Mouse (Mus musculus): ENCODE measurements at regions not wholly inside any gene's neighbourhood (a gene's known extent, or its start where the extent isn't known, plus 50 kb on each side); places are given as distances from the start of the nearest gene placed in this dataset.
A peak's percentile ranks its signal among the peaks of the same experiment; 100 is the strongest.

- H3K36me3 ChIP-seq (ENCODE audit: control insufficient read depth, insufficient read depth, low read length), result no peaks in the 10 kb centered on the region
Measured at GRCm38 (mm10) chr7:64052400-64052799, 101.2 kb upstream of the Trpm1 start.

GRCm38 (mm10) chr7:64050826-64051401 is 102.7 kb upstream of the Trpm1 start:
- ATAC-seq (ENCODE audit: low FRiP score), result no peak
- 90% methylated on average over 3 of the region's 3 CpGs for WGBS
- H3K9me3 ChIP-seq (ENCODE audit: control insufficient read depth, low read length), result no peaks in the 10 kb centered on the region
- no peak overlapping the region for H3K4me2 ChIP-seq
- no peaks in the 10 kb centered on the region for H3K36me3 ChIP-seq (ENCODE audit: control insufficient read depth, insufficient read depth, low read length)
- H3K27ac ChIP-seq (ENCODE audit: low read depth, low read length), result no peak overlapping the region
- no peak overlapping the region for H3K9ac ChIP-seq (ENCODE audit: low read length)
- H3K4me1 ChIP-seq (ENCODE audit: control insufficient read depth, insufficient read depth, low read length), result peaks cover 5% of the 10 kb centered on the region; the same call in 1 of the 2 replicates
- H3K27me3 ChIP-seq (ENCODE audit: control insufficient read depth, insufficient read depth, low read length), result no peaks in the 10 kb centered on the region
- DNase-seq (ENCODE audit: low spot score, missing footprints), result no peak
- H3K4me3 ChIP-seq (ENCODE audit: low read depth, low read length), result no peak overlapping the region

More at GRCm38 (mm10) chr7:64052400-64052799, 101.2 kb upstream of the Trpm1 start:
- Histone ChIP-seq H3K4me1 (ENCODE audit: control insufficient read depth, insufficient read depth, low read length) (peaks cover 5% of the 10 kb centered on the region; the same call in 1 of the 2 replicates), H3K27ac (ENCODE audit: low read depth, low read length) (no peak overlapping the region), H3K4me3 (ENCODE audit: low read depth, low read length) (no peak overlapping the region), H3K4me2 (no peak overlapping the region), H3K27me3 (ENCODE audit: control insufficient read depth, insufficient read depth, low read length) (no peaks in the 10 kb centered on the region), H3K9me3 (ENCODE audit: control insufficient read depth, low read length) (no peaks in the 10 kb centered on the region), H3K9ac (ENCODE audit: low read length) (no peak overlapping the region)
- ATAC-seq (ENCODE audit: low FRiP score), result no peak
- 93% methylated on average over 9 of the region's 9 CpGs for WGBS
- no peak for DNase-seq (ENCODE audit: low spot score, missing footprints)

GRCm38 (mm10) chr7:64050246-64050645 is 103.4 kb upstream of the Trpm1 start:
- H3K9me3 ChIP-seq (ENCODE audit: control insufficient read depth, low read length), result no peaks in the 10 kb centered on the region
- H3K36me3 ChIP-seq (ENCODE audit: control insufficient read depth, insufficient read depth, low read length), result no peaks in the 10 kb centered on the region
- H3K4me2 ChIP-seq, result no peak overlapping the region
- no peak for DNase-seq (ENCODE audit: low spot score, missing footprints)
- H3K4me1 ChIP-seq (ENCODE audit: control insufficient read depth, insufficient read depth, low read length), result peaks cover 5% of the 10 kb centered on the region; the same call in 1 of the 2 replicates
- no peak overlapping the region for H3K9ac ChIP-seq (ENCODE audit: low read length)
- no peak for ATAC-seq (ENCODE audit: low FRiP score)
- 69% methylated on average over 5 of the region's 5 CpGs for WGBS
- H3K27ac ChIP-seq (ENCODE audit: low read depth, low read length), result no peak overlapping the region
- no peak overlapping the region for H3K4me3 ChIP-seq (ENCODE audit: low read depth, low read length)
- no peaks in the 10 kb centered on the region for H3K27me3 ChIP-seq (ENCODE audit: control insufficient read depth, insufficient read depth, low read length)

- no peaks in the 10 kb centered on the region for H3K27me3 ChIP-seq (ENCODE audit: control insufficient read depth, insufficient read depth, low read length)
- no peaks in the 10 kb centered on the region for H3K9me3 ChIP-seq (ENCODE audit: control insufficient read depth, low read length)
- H3K4me1 ChIP-seq (ENCODE audit: control insufficient read depth, insufficient read depth, low read length), result peaks cover 5% of the 10 kb centered on the region; the same call in 1 of the 2 replicates
- H3K4me2 ChIP-seq, result peak overlapping the region; percentile 59
- DNase-seq (ENCODE audit: low spot score, missing footprints) (peak; percentile 88), ATAC-seq (ENCODE audit: low FRiP score) (no peak; the same call in 1 of the 2 replicates)
- H3K27ac ChIP-seq (ENCODE audit: low read depth, low read length), result no peak overlapping the region
- 72% methylated on average over 11 of the region's 11 CpGs for WGBS
- H3K9ac ChIP-seq (ENCODE audit: low read length), result peak overlapping the region; percentile 65; the same call in 1 of the 2 replicates
- no peaks in the 10 kb centered on the region for H3K36me3 ChIP-seq (ENCODE audit: control insufficient read depth, insufficient read depth, low read length)
- H3K4me3 ChIP-seq (ENCODE audit: low read depth, low read length), result no peak overlapping the region
Measured at GRCm38 (mm10) chr7:64049183-64049965, 104.3 kb upstream of the Trpm1 start.

- no peak overlapping the region for H3K27ac ChIP-seq (ENCODE audit: low read depth, low read length)
- H3K9me3 ChIP-seq (ENCODE audit: control insufficient read depth, low read length), result no peaks in the 10 kb centered on the region
- H3K4me1 ChIP-seq (ENCODE audit: control insufficient read depth, insufficient read depth, low read length), result peaks cover 5% of the 10 kb centered on the region; the same call in 1 of the 2 replicates
- H3K36me3 ChIP-seq (ENCODE audit: control insufficient read depth, insufficient read depth, low read length), result no peaks in the 10 kb centered on the region
- peak overlapping the region; percentile 65 for H3K9ac ChIP-seq (ENCODE audit: low read length)
- ATAC-seq (ENCODE audit: low FRiP score), result peak; percentile 96
- 3% methylated on average over 21 of the region's 21 CpGs for WGBS
- DNase-seq (ENCODE audit: low spot score, missing footprints), result peak; percentile 97
- H3K4me2 ChIP-seq, result peak overlapping the region; percentile 59
- no peaks in the 10 kb centered on the region for H3K27me3 ChIP-seq (ENCODE audit: control insufficient read depth, insufficient read depth, low read length)
- peak overlapping the region; percentile 27 for H3K4me3 ChIP-seq (ENCODE audit: low read depth, low read length)
Measured at GRCm38 (mm10) chr7:64048452-64049182, 105.0 kb upstream of the Trpm1 start.

GRCm38 (mm10) chr7:64047831-64048230 is 105.8 kb upstream of the Trpm1 start:
- DNase-seq (ENCODE audit: low spot score, missing footprints), result no peak

GRCm38 (mm10) chr7:64045292-64045691 is 106.6 kb upstream of the Klf13 start:
- Histone ChIP-seq H3K9ac (ENCODE audit: low read length) (no peak overlapping the region), H3K4me2 (no peak overlapping the region), H3K9me3 (ENCODE audit: control insufficient read depth, low read length) (peaks cover 5% of the 10 kb centered on the region; the same call in 1 of the 2 replicates), H3K27ac (ENCODE audit: low read depth, low read length) (no peak overlapping the region), H3K4me3 (ENCODE audit: low read depth, low read length) (no peak overlapping the region), H3K27me3 (ENCODE audit: control insufficient read depth, insufficient read depth, low read length) (no peaks in the 10 kb centered on the region), H3K4me1 (ENCODE audit: control insufficient read depth, insufficient read depth, low read length) (peaks cover 5% of the 10 kb centered on the region; the same call in 1 of the 2 replicates), H3K36me3 (ENCODE audit: control insufficient read depth, insufficient read depth, low read length) (no peaks in the 10 kb centered on the region)
- WGBS, result 87% methylated on average over 3 of the region's 3 CpGs
- no peak for DNase-seq (ENCODE audit: low spot score, missing footprints)
- ATAC-seq (ENCODE audit: low FRiP score), result no peak

More at GRCm38 (mm10) chr7:64047831-64048230, 105.8 kb upstream of the Trpm1 start:
- H3K9ac ChIP-seq (ENCODE audit: low read length), result peak overlapping the region; percentile 65; the same call in 1 of the 2 replicates
- WGBS, result 91% methylated on average over 4 of the region's 4 CpGs
- H3K27me3 ChIP-seq (ENCODE audit: control insufficient read depth, insufficient read depth, low read length), result no peaks in the 10 kb centered on the region
- H3K4me3 ChIP-seq (ENCODE audit: low read depth, low read length), result no peak overlapping the region
- no peak overlapping the region for H3K27ac ChIP-seq (ENCODE audit: low read depth, low read length)
- H3K36me3 ChIP-seq (ENCODE audit: control insufficient read depth, insufficient read depth, low read length), result no peaks in the 10 kb centered on the region
- ATAC-seq (ENCODE audit: low FRiP score), result no peak
- H3K4me2 ChIP-seq, result no peak overlapping the region
- peaks cover 5% of the 10 kb centered on the region; the same call in 1 of the 2 replicates for H3K4me1 ChIP-seq (ENCODE audit: control insufficient read depth, insufficient read depth, low read length)
- no peaks in the 10 kb centered on the region for H3K9me3 ChIP-seq (ENCODE audit: control insufficient read depth, low read length)

GRCm38 (mm10) chr7:64042978-64043377 is 104.3 kb upstream of the Klf13 start:
- Histone ChIP-seq H3K4me1 (ENCODE audit: control insufficient read depth, insufficient read depth, low read length) (no peaks in the 10 kb centered on the region), H3K36me3 (ENCODE audit: control insufficient read depth, insufficient read depth, low read length) (no peaks in the 10 kb centered on the region), H3K4me2 (no peak overlapping the region), H3K27ac (ENCODE audit: low read depth, low read length) (no peak overlapping the region), H3K9me3 (ENCODE audit: control insufficient read depth, low read length) (peaks cover 5% of the 10 kb centered on the region; the same call in 1 of the 2 replicates), H3K9ac (ENCODE audit: low read length) (no peak overlapping the region), H3K4me3 (ENCODE audit: low read depth, low read length) (no peak overlapping the region), H3K27me3 (ENCODE audit: control insufficient read depth, insufficient read depth, low read length) (no peaks in the 10 kb centered on the region)
- no peak for DNase-seq (ENCODE audit: low spot score, missing footprints)
- WGBS, result 73% methylated on average over 2 of the region's 2 CpGs
- no peak for ATAC-seq (ENCODE audit: low FRiP score)
